25 mouse cellular contexts compared by ENCODE assay signal in genomic region chr2:11579399-11579798, GRCm38 (mm10). TPM values are rescaled to one million over a fixed set of nuclear protein-coding genes. Genes with fewer than 3 reads are reported as not detected.
"Had no signal": no experiment of that assay in that cellular context is flagged by ENCODE, and none has a peak within 500 bp of the region (broad histone marks: within the 10 kb centered on the region; RNA-seq: fewer than 3 reads in every experiment).

No protein-coding gene starts in this region.

- H3K4me3 ChIP-seq: lung, embryonic 15.5 days; megakaryocyte, embryonic 14.5 days; midbrain, embryonic 13.5 days; midbrain, embryonic 15.5 days; neural tube, embryonic 12.5 days; stomach, embryonic 15.5 days had no signal

- H3K27ac ChIP-seq: lung, embryonic 15.5 days; macrophage; midbrain, embryonic 13.5 days; midbrain, embryonic 15.5 days; neural tube, embryonic 12.5 days; stomach, embryonic 15.5 days; stomach, postnatal 0 days had no signal

- H3K27me3 ChIP-seq: lung, embryonic 15.5 days; megakaryocyte, embryonic 14.5 days; midbrain, embryonic 13.5 days; midbrain, embryonic 15.5 days; neural tube, embryonic 12.5 days; stomach, embryonic 15.5 days had no signal

- H3K9me3 ChIP-seq: lung, embryonic 15.5 days; midbrain, embryonic 13.5 days; midbrain, embryonic 15.5 days; neural tube, embryonic 12.5 days; stomach, embryonic 15.5 days had no signal

- H3K4me1 ChIP-seq: lung, embryonic 15.5 days; midbrain, embryonic 13.5 days; midbrain, embryonic 15.5 days; neural tube, embryonic 12.5 days; stomach, embryonic 15.5 days had no signal

- H3K4me2 ChIP-seq: lung, embryonic 15.5 days; midbrain, embryonic 11.5 days; midbrain, embryonic 13.5 days; midbrain, embryonic 15.5 days; neural tube, embryonic 12.5 days; stomach, embryonic 15.5 days had no signal

- ATAC-seq: lung, postnatal 0 days; midbrain, embryonic 13.5 days; midbrain, embryonic 15.5 days had no signal

- DNase-seq: lung, adult 2 months; lung, postnatal 14 days; lung, postnatal 36 days; right cerebral cortex, postnatal 14 days; thymus, adult 2 months; thymus, postnatal 25 days; thymus, postnatal 4 days had no signal

- H3K9ac ChIP-seq: lung, embryonic 15.5 days; midbrain, embryonic 13.5 days; midbrain, embryonic 15.5 days; neural tube, embryonic 12.5 days; stomach, embryonic 15.5 days had no signal

RNA-seq across cellular contexts. Expression of gene Gm17490, which starts 46.7 kb away (rescaled TPM):
- total RNA-seq: megakaryocyte progenitor cell, adult 5-6 weeks; midbrain, postnatal 0 days; monocyte, adult 5-6 weeks; neutrophil, adult 5-6 weeks had no signal
- polyA plus RNA-seq: lung, adult 2 months; lung, embryonic 15.5 days; lung, postnatal 0 days; macrophage; midbrain, embryonic 11.5 days; midbrain, embryonic 13.5 days; midbrain, embryonic 15.5 days; midbrain, postnatal 0 days; neural tube, embryonic 12.5 days; neural tube, embryonic 14.5 days; spleen, adult 2 months; stomach, embryonic 15.5 days; stomach, postnatal 0 days; testis, adult 2 months; thymus, adult 2 months; urinary bladder, adult 2 months had no signal
